Mouse (Mus musculus): Measurements from ENCODE around the gene Kcnmb4.

GRCm38 (mm10) chr10:116432421-116432820, 41.3 kb downstream of the Kcnmb4 start:
- TF ChIP-seq ZNF384 (IDR thresholded peaks at IDR 0.05; ENCODE audit: low read depth, low read length) (no peak), ZC3H11A (IDR thresholded peaks at IDR 0.05; ENCODE audit: borderline replicate concordance, low read depth, low read length) (no peak), HCFC1 (IDR thresholded peaks at IDR 0.05; ENCODE audit: borderline replicate concordance, insufficient read depth, low read length) (no peak), MAFK (IDR thresholded peaks at IDR 0.05; ENCODE audit: insufficient read depth, low read depth, low read length) (no peak)

Measured in ES-E14 (cell line).